Mouse (Mus musculus): ENCODE measurements around the gene Ano6.

DNA sequence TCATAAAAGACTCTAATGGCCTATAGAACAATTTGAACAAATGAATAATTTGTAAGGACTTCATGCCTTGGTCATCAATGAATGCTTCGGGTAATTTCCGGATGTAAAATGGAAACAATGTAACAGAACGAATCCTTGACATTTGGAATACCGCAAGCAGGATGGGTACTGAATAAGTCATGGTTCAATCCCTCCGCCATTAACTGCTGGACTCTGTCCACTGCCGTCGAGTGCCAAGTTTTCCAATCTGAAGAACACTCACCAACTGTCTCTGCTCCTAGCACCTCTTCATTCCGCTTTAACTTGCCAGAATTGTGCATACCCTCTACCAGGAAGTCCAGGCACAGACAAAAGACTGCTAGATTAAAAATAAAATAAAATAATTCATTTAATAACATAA, 25.4 kb upstream of the Ano6 start:
- TF ChIP-seq CTCF (IDR thresholded peaks at IDR 0.05; ENCODE audit: low read depth, low read length) = no peak
- no peak for TF ChIP-seq POLR2A (IDR thresholded peaks at IDR 0.05; ENCODE audit: borderline replicate concordance, low read depth, low read length)
